Mouse (Mus musculus) liver, embryonic 14.5 days (tissue): ENCODE measurements around the gene Epn1.

Experiments
- CTCF ChIP-seq: IDR thresholded peaks from 2 replicates; pipeline ENCODE4 v1.5.1; 2016; ENCODE audit warnings: antibody characterized with exemption, low read depth, control low read depth
- EP300 ChIP-seq: IDR thresholded peaks from 2 replicates; pipeline ENCODE4 v1.6.1; 2016; ENCODE audit warnings: antibody characterized with exemption, low read depth

DNA sequence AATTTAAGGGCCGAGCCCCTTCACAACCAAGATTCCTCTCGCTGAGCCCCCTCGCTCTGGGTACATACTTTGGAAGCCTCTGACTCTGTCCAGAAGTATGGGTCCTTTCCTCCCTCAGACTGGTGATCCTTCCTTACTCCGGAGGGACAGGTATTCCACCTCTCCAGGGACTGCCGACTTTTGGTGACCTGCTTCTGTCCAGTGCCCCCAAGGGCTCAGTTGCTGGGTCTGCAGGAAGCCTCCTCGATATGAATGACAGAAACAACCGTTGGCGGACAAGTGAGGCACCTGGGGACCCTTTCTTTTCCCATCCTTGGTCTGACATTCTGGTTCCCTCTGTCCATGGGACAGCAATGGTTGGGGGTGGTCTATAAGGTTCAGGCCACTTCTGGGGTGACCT lies 22.7 kb upstream of the Epn1 start:
- no peak for TF ChIP-seq EP300
- no peak for TF ChIP-seq CTCF
